Mouse (Mus musculus): ENCODE data around the gene Il17re.

The Il17re gene

DNA sequence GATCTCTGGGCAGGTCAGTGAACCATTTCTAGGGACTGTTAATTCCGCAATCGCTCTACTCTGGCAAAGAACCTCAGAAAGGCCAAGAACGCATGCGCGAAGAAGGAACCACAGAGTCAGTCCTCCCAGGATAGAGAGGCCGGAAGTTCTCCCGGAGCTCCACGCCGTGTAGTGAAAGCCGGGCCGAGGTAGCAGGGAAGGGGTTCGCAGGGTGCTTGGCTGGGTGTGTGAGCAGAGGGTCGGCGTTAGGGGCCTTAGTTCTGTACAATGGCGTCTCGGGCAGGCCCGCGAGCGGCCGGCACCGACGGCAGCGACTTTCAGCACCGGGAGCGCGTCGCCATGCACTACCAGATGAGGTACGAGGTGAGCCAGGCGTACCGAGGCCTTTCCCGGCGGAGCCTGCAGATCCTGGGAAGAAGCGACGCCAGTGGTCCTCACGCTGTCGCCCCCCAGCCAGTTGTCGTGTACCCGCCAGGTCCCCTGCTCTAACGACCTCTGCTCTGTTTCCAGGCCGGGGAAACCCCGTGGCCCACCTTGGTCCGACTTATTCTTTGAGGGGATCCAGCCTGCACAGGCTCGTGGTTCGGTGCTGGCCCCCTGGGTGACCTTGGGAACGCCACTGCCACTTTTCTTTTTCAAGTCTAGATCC lies 15.7 kb upstream of the Il17re start, which contains the start of gene Jagn1:
Jagn1 (plus strand) TSS at position 128 of the 649 bp plus-strand sequence.
- peak; percentile 86 for DNase-seq (ENCODE audit: low read depth, low spot score)

DNA sequence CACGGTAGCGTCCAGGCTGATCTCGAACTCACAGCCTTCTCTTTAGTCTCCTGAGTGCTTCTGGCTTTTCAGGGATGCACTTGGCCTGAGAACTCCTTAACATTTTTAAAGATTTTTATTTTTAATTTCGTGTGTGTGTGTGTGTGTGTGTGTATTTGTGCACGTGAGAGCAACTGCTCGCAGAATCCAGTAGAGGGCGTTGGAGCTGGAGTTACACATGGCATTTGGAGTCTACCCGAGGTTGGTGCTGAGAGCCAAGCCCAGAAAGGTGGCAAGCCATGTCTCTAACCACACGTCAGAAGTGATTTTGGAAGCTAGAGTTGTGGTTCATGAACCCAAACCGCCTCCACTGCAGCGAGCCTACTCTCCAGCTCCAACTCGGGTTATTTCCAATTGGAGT lies 15.2 kb upstream of the Il17re start:
- no peak for DNase-seq (ENCODE audit: low read depth, low spot score)

DNA sequence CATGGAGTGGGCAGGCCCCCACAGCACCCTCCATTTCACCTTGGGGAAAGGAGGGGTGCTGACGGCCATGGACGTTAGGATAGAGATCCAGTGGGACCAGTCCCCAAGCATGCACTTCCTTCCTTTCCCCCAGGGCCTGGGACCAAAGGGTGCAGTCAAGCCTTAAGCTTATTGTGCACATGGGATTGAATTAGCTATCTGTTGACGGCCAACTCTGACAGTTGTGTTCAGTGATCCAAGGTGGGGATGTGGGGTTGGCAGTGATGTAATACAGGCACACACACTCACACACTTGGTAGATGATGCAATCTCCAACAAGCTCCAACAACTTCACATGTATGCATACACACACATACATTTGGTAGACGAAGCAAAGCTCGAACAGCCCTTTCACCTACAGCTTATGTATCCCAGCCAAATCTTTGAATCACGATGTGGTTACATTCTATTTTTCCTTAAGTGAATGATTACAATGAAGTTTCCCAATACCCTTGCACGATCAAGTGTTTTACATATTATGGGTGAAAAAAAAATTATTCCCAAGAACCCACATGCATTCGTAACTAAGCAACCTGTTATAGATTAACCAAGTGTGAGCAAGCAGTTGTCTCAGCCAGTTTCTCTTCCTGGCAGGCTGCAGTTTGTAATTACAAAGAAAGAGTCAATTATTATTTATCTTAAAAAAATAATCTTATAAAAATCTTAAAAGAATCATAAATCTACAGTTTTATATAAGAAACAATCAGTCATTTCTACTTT lies 13.9 kb upstream of the Il17re start:
- no peak for DNase-seq (ENCODE audit: low read depth, low spot score)

DNA sequence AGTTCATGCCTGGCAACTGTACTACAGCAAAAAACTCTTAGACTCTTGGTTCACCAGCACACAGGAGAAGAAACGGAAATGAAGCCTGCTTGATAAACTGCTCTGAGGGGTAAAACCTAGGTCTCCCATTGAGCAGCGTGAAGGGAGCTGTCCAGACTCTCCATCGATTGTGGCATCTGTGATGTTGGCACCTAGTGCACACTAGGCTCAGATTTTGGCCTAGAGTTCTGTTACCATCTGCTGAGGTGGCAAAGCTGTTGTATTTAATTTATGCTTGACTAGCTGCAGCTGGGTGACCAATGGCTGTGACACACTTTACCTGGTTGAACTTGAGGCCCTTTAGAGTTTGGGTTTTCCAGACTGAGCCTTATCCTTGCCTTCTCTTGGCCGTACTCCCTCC lies 10.6 kb upstream of the Il17re start:
- DNase-seq (ENCODE audit: low read depth, low spot score), result no peak

DNA sequence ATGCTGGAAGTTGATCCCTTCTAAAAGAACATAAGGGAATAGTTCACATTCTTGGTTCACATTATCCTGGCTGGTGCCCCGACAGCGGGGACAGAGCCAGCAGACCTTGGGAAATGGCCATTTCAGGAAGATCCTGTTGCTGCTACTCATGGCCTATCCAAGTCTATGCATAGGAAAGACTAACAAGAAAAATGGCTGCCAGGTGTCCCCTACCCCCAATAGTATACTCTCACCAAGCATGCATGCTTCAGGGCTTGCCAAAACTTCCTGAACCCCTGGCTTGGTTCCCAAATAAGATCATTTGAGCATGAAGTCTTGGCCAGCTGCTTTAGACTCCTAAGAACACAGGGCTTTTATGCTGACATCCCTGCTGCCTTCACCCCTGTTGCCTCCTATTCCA lies 6.4 kb upstream of the Il17re start:
- DNase-seq (ENCODE audit: low read depth, low spot score), result no peak

DNA sequence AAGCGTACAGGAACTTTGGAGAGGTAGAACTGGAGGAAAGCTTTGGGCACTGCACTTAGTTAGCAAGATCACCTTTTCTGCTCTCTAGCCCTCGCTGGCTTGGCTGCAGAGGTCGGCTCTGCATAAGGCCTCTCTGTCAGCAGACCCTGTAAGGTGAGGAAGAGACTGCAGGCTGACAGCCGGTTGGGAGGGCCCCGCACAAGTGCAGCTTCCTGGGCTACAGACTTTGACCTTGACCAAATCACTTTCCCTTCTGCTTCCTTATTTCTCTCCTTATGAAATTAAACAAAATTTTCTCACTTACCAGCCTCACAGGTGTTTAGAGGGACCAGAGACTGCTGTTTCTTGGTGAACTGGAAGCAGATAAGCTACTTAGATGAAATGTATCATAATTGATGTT lies 3.3 kb upstream of the Il17re start:
- no peak for DNase-seq (ENCODE audit: low read depth, low spot score)

DNA sequence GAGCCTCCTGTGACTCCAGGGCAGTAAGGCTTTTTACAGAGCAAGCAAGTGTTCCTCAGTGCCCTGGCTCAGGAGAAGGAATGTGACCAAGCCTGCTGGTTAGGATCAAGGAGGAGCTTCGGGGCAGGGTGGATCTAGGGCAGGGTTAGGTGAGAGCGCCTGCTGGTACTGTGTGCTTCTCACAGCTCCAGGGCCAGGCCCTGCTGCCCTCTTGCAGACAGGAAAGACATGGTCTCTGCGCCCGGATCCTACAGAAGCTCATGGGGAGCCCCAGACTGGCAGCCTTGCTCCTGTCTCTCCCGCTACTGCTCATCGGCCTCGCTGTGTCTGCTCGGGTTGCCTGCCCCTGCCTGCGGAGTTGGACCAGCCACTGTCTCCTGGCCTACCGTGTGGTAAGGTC lies 351 bp downstream of the Il17re start:
- DNase-seq (ENCODE audit: low read depth, low spot score), result no peak

DNA sequence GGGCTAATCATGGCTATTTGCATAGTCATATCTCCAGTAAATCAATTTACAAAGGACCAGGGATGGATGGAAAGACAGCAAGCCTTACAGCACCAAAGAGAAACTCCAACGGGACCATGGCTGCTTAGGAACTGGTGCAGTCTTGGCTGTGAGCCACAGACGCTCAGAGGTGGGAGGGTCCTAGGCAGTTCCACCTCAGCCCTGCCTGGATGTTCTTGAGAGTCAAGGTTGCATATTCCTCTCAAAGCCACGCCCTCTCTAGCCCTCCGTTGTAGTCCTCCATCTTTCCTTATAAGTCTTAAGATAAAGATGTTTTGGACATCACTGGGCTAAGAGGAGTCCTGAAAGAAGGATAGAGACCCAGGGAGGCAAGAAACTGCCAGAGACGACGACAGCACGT lies 5.8 kb downstream of the Il17re start:
- DNase-seq (ENCODE audit: low read depth, low spot score), result no peak

DNA sequence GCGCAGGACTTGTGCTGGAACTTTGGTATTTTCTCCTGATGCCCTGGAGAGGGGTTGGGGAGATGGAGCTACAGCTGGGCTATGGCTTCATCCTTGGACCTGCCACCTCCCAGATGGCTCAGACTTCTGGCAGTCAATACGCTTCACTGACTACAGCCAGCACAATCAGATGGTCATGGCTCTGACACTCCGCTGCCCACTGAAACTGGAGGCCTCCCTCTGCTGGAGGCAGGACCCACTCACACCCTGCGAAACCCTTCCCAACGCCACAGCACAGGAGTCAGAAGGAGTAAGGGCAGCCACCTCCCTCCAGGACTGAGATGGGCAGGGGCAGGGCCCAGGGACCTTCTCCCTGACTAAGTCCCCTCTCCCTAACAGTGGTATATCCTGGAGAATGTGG lies 7.3 kb downstream of the Il17re start:
- no peak for DNase-seq (ENCODE audit: low read depth, low spot score)

DNA sequence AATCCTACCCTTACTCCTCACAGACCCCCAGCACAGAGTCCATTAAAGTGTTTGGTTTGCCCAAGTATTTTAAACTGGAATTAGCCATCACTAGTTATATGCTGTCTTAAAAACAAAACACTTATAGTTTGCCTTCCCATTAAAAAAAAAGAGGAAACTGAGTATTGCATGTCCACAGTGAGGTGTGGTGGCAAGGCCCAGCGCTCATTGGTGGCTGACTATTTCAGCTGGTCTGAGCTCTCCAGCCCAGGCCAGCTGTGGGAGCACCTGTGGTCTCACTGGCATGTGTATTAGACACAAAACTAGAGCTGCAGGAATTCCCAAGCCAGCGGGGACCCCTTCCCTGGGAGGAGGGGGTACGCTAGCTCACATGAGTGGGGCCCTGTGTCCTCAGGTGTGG lies 10.2 kb downstream of the Il17re start:
- DNase-seq (ENCODE audit: low read depth, low spot score), result no peak

DNA sequence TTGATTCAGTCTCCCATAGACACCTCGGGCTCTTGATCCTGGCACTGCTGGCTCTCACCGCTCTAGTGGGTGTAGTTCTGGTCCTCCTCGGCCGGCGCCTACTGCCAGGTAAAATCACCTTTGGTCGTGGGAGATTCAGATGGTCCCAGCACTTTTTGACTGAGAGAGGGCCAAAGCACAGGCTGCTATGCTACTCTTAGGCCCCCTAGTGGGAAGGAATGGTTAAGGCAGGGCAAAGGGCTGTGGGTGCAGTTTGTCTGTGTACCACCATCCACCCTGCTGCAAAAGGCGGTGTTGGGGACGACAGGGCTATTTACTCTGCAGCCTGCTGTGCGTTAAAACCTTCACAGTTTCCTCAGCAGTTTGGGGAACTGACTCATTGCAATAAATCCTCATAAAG lies 10.7 kb downstream of the Il17re start:
- no peak for DNase-seq (ENCODE audit: low read depth, low spot score)

DNA sequence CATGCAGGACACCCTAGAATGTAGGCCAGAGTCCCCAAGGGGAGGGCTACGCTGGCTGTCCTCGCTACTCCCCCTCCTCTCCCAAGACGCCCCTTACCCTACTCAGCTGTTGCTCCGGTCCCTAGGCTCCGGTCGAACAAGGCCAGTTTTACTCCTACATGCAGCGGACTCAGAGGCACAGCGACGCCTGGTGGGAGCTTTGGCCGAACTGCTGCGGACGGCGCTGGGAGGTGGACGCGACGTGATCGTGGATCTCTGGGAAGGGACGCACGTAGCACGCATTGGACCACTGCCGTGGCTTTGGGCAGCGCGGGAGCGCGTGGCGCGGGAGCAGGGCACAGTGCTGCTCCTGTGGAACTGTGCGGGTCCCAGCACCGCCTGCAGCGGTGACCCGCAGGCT lies 11.1 kb downstream of the Il17re start:
- no peak for DNase-seq (ENCODE audit: low read depth, low spot score)

DNA sequence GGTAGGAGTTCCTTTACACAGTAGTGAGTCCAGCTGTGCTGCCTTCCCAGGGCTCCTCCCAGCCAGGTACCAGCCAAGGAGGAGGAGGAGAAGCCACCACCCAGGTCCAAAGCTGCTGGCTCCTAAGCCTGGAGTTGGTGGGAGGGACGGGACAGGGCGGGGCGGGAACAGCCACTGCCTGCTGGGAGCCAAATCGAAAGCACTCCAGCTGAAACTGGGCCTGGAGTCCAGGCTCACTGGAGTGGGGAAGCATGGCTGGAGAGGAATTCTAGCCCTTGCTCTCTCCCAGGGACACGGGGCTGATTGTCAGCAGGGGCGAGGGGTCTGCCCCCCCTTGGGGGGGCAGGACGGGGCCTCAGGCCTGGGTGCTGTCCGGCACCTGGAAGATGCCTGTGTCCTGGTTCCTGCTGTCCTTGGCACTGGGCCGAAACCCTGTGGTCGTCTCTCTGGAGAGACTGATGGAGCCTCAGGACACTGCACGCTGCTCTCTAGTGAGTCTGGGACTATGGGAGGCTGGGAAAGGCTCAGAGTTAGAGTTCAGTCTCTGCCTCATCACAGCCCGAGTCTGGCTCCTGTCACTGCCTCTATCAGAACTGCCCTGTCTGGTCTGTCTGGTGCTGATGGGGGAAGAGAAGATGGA lies 13.1 kb downstream of the Il17re start, which contains the start of gene Il17rc:
Il17rc (plus strand) TSS at position 131 of the 640 bp plus-strand sequence.
- DNase-seq (ENCODE audit: low read depth, low spot score), result no peak

DNA sequence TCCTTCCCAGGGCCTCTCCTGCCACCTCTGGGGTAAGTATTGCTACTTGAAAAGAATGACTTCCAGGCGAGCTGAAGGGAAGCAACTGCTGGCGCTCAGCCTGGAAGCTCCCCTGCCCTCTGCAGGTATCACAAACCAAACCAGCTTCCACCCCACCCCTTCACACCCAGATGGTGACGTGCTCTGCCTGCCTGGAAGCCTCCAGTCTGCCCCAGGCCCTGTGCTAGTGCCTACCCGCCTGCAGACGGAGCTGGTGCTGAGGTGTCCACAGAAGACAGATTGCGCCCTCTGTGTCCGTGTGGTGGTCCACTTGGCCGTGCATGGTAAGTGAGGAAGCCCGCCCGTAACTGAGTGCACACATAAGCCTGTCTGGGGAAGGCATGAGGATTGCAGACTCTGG lies 13.8 kb downstream of the Il17re start:
- DNase-seq (ENCODE audit: low read depth, low spot score), result no peak

DNA sequence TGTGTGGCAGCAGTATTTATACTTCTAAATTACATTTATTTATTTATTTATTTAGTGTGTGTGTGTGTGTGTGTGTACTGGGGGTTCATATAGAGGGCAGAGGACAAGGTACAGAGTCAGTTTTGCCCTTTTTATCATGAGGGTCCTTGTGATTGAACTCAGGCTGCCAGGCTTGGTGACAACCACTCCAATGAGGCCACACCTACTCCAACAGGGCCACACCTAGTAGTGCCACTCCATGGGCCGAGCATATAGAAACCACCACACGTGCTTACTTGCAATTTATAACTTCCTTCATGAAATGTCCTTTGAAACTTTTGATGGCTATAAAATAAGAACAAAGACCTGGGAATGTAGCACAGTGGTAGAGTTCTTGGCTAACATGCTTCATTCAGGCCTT lies 15.0 kb downstream of the Il17re start:
- no peak for DNase-seq (ENCODE audit: low read depth, low spot score)

DNA sequence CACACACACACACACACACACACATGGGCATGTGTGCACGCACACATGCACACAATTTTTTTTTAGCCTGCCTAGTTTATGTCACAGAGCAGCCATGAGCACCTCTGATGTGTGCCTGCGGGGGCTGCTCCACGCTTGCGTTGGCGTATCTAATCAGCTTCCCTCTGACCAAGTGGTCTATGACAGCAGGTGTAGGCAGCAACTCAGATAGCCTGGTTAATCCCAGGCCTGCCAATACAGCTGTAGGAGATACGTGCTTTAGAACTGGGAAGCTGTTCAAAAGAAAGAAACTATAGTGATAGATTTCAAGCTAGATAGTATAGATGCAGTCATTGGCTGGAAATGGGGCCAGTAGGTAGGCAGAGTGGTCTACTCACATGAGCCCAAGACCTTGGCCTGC lies 15.4 kb downstream of the Il17re start:
- no peak for DNase-seq (ENCODE audit: low read depth, low spot score)

DNA sequence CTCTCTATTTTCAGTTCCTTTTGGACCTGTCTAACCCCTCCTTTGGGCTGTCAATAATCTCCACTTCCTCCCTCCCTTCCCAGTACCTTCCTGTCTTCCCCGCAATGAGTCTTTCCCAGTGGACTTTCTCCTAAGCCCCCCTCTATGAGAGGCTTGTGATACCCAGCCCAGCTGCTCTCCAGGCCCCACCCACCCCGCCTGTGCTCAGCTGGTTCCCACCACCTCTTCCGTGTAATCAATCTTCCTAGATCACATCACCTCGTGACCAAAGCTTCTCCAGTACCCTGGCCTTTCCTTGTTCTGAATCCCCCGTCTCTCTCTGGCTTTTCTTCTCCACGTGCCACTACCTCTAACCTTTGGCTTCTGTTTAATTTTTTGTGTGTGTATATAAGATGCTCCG lies 19.1 kb downstream of the Il17re start:
- no peak for DNase-seq (ENCODE audit: low read depth, low spot score)

DNA sequence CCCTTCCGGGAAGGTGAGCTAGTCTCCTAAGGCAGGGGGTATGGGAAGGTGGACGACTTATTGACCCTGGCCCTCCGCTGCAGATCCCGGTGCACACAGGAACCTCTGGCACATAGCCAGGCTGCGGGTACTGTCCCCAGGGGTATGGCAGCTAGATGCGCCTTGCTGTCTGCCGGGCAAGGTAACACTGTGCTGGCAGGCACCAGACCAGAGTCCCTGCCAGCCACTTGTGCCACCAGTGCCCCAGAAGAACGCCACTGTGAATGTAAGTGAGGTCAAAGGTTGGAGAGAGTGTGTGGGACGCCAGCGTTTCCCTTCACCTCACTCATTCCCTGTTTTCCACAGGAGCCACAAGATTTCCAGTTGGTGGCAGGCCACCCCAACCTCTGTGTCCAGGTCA lies 20.6 kb downstream of the Il17re start:
- no peak for DNase-seq (ENCODE audit: low read depth, low spot score)

DNA sequence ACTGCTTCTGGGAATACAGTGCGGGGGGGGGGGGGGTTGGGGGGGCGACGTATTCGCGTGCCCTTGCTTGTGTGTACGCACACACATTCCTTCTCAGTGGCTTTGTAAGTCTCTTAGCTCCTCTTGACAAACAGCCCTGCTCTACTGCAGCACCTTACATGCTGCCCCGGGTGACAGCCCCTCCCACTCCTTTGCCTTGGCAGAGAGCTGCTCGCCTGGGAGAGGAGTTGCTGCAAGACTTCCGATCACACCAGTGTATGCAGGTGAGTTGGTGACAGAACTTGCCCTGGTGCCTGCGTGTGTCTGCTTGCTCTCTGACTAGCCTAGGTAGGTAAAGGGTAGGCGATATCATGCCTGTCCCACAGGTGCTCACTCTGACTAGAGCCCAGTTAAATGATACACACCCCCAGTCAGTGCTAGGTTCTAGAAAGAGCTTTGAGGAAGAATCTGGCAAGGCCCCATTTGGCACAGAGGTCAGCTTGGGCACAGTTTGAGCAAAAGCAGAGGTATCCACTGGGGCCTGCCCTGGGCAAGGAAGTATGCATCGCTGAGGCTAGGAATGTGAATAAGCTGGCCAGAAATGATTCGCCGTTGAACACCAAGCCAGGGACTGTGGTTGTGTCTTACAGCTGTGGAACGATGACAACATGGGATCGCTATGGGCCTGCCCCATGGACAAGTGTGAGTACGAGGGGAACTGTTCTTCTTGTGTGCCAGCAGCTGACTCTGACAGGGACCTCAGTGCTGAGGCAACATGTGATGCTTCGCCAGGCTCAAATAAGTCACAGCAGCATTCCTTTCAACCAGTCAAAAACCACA lies 22.5 kb downstream of the Il17re start:
- DNase-seq (ENCODE audit: low read depth, low spot score), result no peak

DNA sequence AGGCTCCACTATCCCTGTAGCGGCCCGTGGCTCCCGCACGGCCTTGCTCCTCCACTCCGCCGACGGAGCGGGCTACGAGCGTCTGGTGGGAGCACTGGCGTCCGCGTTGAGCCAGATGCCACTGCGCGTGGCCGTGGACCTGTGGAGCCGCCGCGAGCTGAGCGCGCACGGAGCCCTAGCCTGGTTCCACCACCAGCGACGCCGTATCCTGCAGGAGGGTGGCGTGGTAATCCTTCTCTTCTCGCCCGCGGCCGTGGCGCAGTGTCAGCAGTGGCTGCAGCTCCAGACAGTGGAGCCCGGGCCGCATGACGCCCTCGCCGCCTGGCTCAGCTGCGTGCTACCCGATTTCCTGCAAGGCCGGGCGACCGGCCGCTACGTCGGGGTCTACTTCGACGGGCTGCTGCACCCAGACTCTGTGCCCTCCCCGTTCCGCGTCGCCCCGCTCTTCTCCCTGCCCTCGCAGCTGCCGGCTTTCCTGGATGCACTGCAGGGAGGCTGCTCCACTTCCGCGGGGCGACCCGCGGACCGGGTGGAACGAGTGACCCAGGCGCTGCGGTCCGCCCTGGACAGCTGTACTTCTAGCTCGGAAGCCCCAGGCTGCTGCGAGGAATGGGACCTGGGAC lies 24.3 kb downstream of the Il17re start:
- DNase-seq (ENCODE audit: low read depth, low spot score), result no peak

DNA sequence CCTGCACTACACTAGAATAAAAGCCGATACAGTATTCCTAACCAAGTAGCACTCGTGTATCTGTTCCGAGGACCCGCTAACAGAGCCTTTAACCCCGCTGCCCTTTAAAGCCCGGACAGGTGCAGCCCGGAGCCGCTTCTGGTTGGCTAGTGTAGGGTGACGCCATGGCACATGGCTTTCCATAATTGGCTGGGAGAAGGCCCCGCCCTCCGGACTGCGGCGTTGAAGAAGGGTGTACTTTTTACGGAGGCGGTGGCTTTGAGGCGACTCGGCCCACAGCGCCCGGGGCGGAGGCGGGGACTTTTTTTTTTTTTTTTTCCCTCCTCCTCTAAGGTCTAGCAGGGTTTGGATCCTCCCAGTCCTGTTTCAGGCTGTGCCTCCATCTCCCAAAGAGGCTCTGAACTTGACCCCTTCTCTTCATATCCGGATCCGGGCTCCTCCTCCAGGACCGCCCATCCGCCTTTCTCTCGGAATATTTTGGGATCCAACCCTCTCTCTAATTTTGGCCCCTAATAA lies 24.9 kb downstream of the Il17re start, which contains the start of gene Creld1:
Creld1 (plus strand) TSS at position 198 of the 516 bp plus-strand sequence.
- DNase-seq (ENCODE audit: low read depth, low spot score), result peak; percentile 97

Measured in telencephalon, adult 2 months (tissue).